Mouse (Mus musculus) telencephalon, adult 2 months (tissue): ENCODE measurements around the gene Myo18a.
"Not testable (repeated sequence)": the region's sequence is repeated elsewhere in the genome, so short reads cannot be mapped to it uniquely, and the experiment has no call there.

Source experiments
- DNase-seq: peaks from one replicate; pipeline ENCODE4 v3.0.0-alpha.2; 2011; ENCODE audit warnings: low read depth, low spot score

Myo18a gene

GRCm38 (mm10) chr11:77762783-77763672 is at the start of gene Myo18a:
Gene Myo18a, plus strand, starts transcription at chr11:77763246.
- no peak for DNase-seq

- no peak for DNase-seq
Observed at GRCm38 (mm10) chr11:77713736-77714135, 49.3 kb upstream of the Myo18a start.

GRCm38 (mm10) chr11:77719055-77719454 is 44.0 kb upstream of the Myo18a start:
- no peak for DNase-seq

- no peak for DNase-seq
Observed at GRCm38 (mm10) chr11:77721389-77721788, 41.7 kb upstream of the Myo18a start.

- no peak for DNase-seq
Observed at GRCm38 (mm10) chr11:77724766-77725165, 38.3 kb upstream of the Myo18a start.

- DNase-seq = no peak
Observed at GRCm38 (mm10) chr11:77725183-77725582, 37.9 kb upstream of the Myo18a start, which contains the start of gene Cryba1. Gene Cryba1, minus strand, starts transcription at chr11:77725283.

- DNase-seq = no peak
Observed at GRCm38 (mm10) chr11:77728587-77728986, 34.5 kb upstream of the Myo18a start.

- peak; percentile 39 for DNase-seq
Observed at GRCm38 (mm10) chr11:77737289-77737688, 25.8 kb upstream of the Myo18a start.

GRCm38 (mm10) chr11:77738555-77738954 is 24.5 kb upstream of the Myo18a start:
- DNase-seq = no peak

- DNase-seq = no peak
Observed at GRCm38 (mm10) chr11:77743966-77744365, 19.1 kb upstream of the Myo18a start.

- DNase-seq = no peak
Observed at GRCm38 (mm10) chr11:77746652-77747051, 16.4 kb upstream of the Myo18a start.

- DNase-seq = not testable (repeated sequence)
Observed at GRCm38 (mm10) chr11:77747103-77747502, 15.9 kb upstream of the Myo18a start.

- no peak for DNase-seq
Observed at GRCm38 (mm10) chr11:77748996-77749395, 14.1 kb upstream of the Myo18a start.

GRCm38 (mm10) chr11:77752525-77752924 is 10.5 kb upstream of the Myo18a start:
- DNase-seq = no peak

- DNase-seq = no peak
Observed at GRCm38 (mm10) chr11:77753469-77753868, 9.6 kb upstream of the Myo18a start.

GRCm38 (mm10) chr11:77760031-77760430 is 3.0 kb upstream of the Myo18a start:
- DNase-seq = no peak

- DNase-seq = no peak
Observed at GRCm38 (mm10) chr11:77763673-77764340, 761 bp downstream of the Myo18a start.

- DNase-seq = peak; percentile 75
Observed at GRCm38 (mm10) chr11:77764694-77765458, 1.8 kb downstream of the Myo18a start.

GRCm38 (mm10) chr11:77765459-77765777 is 2.4 kb downstream of the Myo18a start:
- DNase-seq = no peak

GRCm38 (mm10) chr11:77766351-77767001 is 3.4 kb downstream of the Myo18a start:
- no peak for DNase-seq

- DNase-seq = no peak
Observed at GRCm38 (mm10) chr11:77769496-77769895, 6.5 kb downstream of the Myo18a start.

- DNase-seq = no peak
Observed at GRCm38 (mm10) chr11:77770346-77770745, 7.3 kb downstream of the Myo18a start.
